Mouse (Mus musculus): ENCODE results near the gene Gdpd3. TPM values are rescaled to one million over a fixed set of nuclear protein-coding genes. Genes with fewer than 3 reads are reported as not detected.

The Gdpd3 gene
- polyA plus RNA-seq, 1 experiment from 2014 or later, result 13.9 TPM

DNA sequence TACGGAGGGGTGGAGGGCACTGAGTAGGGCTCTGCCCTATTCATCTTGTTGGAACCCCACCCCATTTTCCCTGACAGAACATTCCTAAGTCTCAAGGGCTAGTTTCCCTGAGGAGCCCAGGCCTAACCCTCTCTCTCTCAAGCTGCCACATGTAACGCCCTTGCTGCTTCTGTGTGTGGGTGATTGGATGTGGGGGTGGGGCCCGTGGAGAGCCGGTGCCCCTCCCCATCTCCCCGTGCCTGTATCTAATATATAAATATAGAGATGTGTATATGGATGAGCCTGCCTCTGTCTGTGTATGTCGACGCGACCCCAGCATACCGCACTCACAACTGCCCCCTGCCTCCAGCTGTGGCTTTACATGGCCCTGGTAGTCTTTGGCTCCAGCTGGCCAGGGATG is 594 bp upstream of the Gdpd3 start:
- Histone ChIP-seq H3K27me3 (replicated peaks; ENCODE audit: control insufficient read depth, insufficient read depth, low read length) (no peaks in the 10 kb centered on the region), H3K9ac (ENCODE audit: low read depth, low read length) (no peak overlapping the region), H3K36me3 (ENCODE audit: control insufficient read depth, insufficient read depth) (peaks cover 87% of the 10 kb centered on the region), H3K4me2 (replicated peaks; ENCODE audit: low read depth) (no peak overlapping the region), H3K9me3 (ENCODE audit: control insufficient read depth) (no peaks in the 10 kb centered on the region), H3K4me3 (ENCODE audit: low read depth, low read length) (no peak overlapping the region), H3K27ac (ENCODE audit: low read depth, low read length) (no peak overlapping the region), H3K4me1 (replicated peaks; ENCODE audit: control insufficient read depth, insufficient read depth, low read length) (peaks cover 14% of the 10 kb centered on the region; the same call in 1 of the 2 replicates)
- no peak for TF ChIP-seq CTCF (IDR thresholded peaks at IDR 0.05; ENCODE audit: low read depth)
- WGBS, result 80% methylated on average over 9 of the region's 9 CpGs
- no peak for ATAC-seq

GRCm38 (mm10) chr7:126767001-126767400 is 867 bp downstream of the Gdpd3 start:
- 0 out of 2 replicates have a peak, but pooled peaks cover 6% of the 10 kb centered on the region for H3K4me1 ChIP-seq (replicated peaks; ENCODE audit: control insufficient read depth, insufficient read depth, low read length)
- H3K36me3 ChIP-seq (ENCODE audit: control insufficient read depth, insufficient read depth), result peaks cover 94% of the 10 kb centered on the region
- no peak overlapping the region for H3K27ac ChIP-seq (ENCODE audit: low read depth, low read length)
- ATAC-seq, result no peak
- no peak overlapping the region for H3K4me3 ChIP-seq (ENCODE audit: low read depth, low read length)
- TF ChIP-seq CTCF (IDR thresholded peaks at IDR 0.05; ENCODE audit: low read depth), result no peak
- no peaks in the 10 kb centered on the region for H3K9me3 ChIP-seq (ENCODE audit: control insufficient read depth)
- no peak overlapping the region for H3K9ac ChIP-seq (ENCODE audit: low read depth, low read length)
- no peak overlapping the region for H3K4me2 ChIP-seq (replicated peaks; ENCODE audit: low read depth)
- WGBS, result 85% methylated on average over 8 of the region's 8 CpGs
- no peaks in the 10 kb centered on the region for H3K27me3 ChIP-seq (replicated peaks; ENCODE audit: control insufficient read depth, insufficient read depth, low read length)

GRCm38 (mm10) chr7:126770784-126771183 is 4.7 kb downstream of the Gdpd3 start:
- WGBS, result 83% methylated on average over 12 of the region's 12 CpGs
- no peaks in the 10 kb centered on the region for H3K4me1 ChIP-seq (replicated peaks; ENCODE audit: control insufficient read depth, insufficient read depth, low read length)
- H3K9me3 ChIP-seq (ENCODE audit: control insufficient read depth), result no peaks in the 10 kb centered on the region
- ATAC-seq, result no peak
- no peak overlapping the region for H3K27ac ChIP-seq (ENCODE audit: low read depth, low read length)
- no peak overlapping the region for H3K4me2 ChIP-seq (replicated peaks; ENCODE audit: low read depth)
- H3K4me3 ChIP-seq (ENCODE audit: low read depth, low read length), result no peak overlapping the region
- H3K36me3 ChIP-seq (ENCODE audit: control insufficient read depth, insufficient read depth), result peaks cover 73% of the 10 kb centered on the region
- no peak for TF ChIP-seq CTCF (IDR thresholded peaks at IDR 0.05; ENCODE audit: low read depth)
- H3K27me3 ChIP-seq (replicated peaks; ENCODE audit: control insufficient read depth, insufficient read depth, low read length), result no peaks in the 10 kb centered on the region
- H3K9ac ChIP-seq (ENCODE audit: low read depth, low read length), result no peak overlapping the region

- Histone ChIP-seq H3K4me2 (replicated peaks; ENCODE audit: low read depth) (no peak overlapping the region), H3K9ac (ENCODE audit: low read depth, low read length) (no peak overlapping the region), H3K36me3 (ENCODE audit: control insufficient read depth, insufficient read depth) (peaks cover 48% of the 10 kb centered on the region), H3K27ac (ENCODE audit: low read depth, low read length) (no peak overlapping the region), H3K9me3 (ENCODE audit: control insufficient read depth) (no peaks in the 10 kb centered on the region), H3K4me3 (ENCODE audit: low read depth, low read length) (no peak overlapping the region), H3K27me3 (replicated peaks; ENCODE audit: control insufficient read depth, insufficient read depth, low read length) (no peaks in the 10 kb centered on the region), H3K4me1 (replicated peaks; ENCODE audit: control insufficient read depth, insufficient read depth, low read length) (no peaks in the 10 kb centered on the region; the same call in 1 of the 2 replicates)
- TF ChIP-seq CTCF (IDR thresholded peaks at IDR 0.05; ENCODE audit: low read depth), result no peak
- WGBS, result 79% methylated on average over 2 of the region's 2 CpGs
- ATAC-seq, result no peak
Measured at GRCm38 (mm10) chr7:126773351-126773750, 7.2 kb downstream of the Gdpd3 start.

- Histone ChIP-seq H3K4me3 (ENCODE audit: low read depth, low read length) (no peak overlapping the region), H3K4me1 (replicated peaks; ENCODE audit: control insufficient read depth, insufficient read depth, low read length) (no peaks in the 10 kb centered on the region; the same call in 1 of the 2 replicates), H3K9me3 (ENCODE audit: control insufficient read depth) (no peaks in the 10 kb centered on the region), H3K36me3 (ENCODE audit: control insufficient read depth, insufficient read depth) (peaks cover 36% of the 10 kb centered on the region), H3K27ac (ENCODE audit: low read depth, low read length) (peak overlapping the region; percentile 50), H3K27me3 (replicated peaks; ENCODE audit: control insufficient read depth, insufficient read depth, low read length) (no peaks in the 10 kb centered on the region), H3K4me2 (replicated peaks; ENCODE audit: low read depth) (no peak overlapping the region), H3K9ac (ENCODE audit: low read depth, low read length) (no peak overlapping the region)
- ATAC-seq, result no peak
- WGBS, result 63% methylated on average over 2 of the region's 2 CpGs
- TF ChIP-seq CTCF (IDR thresholded peaks at IDR 0.05; ENCODE audit: low read depth), result no peak
Measured at GRCm38 (mm10) chr7:126774463-126774862, 8.3 kb downstream of the Gdpd3 start.

DNA sequence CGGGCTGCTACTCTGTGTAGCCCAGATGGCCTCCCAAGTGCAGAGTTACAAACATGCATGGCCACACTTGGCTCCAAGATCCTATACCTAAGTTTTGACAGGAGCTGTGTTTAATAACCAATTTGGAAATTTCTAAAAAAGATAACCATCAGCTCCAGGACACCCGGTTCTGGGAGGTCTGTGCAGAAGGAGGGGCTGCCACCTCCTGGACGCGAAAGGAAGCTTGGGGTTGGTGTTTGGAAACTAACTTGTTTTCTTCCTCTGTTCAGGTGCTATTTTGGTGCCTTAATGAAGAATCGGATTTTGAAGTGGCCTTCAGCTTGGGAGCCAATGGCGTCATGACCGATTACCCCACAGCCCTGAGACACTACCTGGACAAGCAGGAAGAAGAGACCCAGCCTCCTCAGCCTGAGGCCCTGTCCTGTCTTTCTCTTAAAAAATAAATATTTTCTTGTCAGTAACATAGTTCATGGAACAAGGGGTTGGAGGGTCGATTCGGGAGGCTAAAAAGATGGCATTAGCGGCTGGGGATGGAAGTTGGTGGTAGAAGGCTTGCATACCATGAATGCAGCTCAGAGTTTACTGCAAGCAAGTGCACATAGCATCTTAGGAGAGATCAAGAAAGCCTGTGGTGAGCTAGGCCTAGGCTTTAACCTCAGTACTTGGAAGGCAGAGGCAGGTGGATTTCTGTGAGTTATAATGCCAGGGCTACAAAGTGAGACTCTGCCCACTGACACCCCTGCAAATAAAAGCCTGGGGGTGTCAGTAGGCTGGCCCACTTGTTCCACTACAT is 9.2 kb downstream of the Gdpd3 start:
- Histone ChIP-seq H3K36me3 (ENCODE audit: control insufficient read depth, insufficient read depth) (peaks cover 27% of the 10 kb centered on the region), H3K27me3 (replicated peaks; ENCODE audit: control insufficient read depth, insufficient read depth, low read length) (no peaks in the 10 kb centered on the region), H3K9me3 (ENCODE audit: control insufficient read depth) (no peaks in the 10 kb centered on the region), H3K9ac (ENCODE audit: low read depth, low read length) (no peak overlapping the region), H3K4me2 (replicated peaks; ENCODE audit: low read depth) (0 out of 2 replicates have a peak overlapping the region, but pooled peaks have one; percentile 99), H3K4me1 (replicated peaks; ENCODE audit: control insufficient read depth, insufficient read depth, low read length) (no peaks in the 10 kb centered on the region; the same call in 1 of the 2 replicates), H3K4me3 (ENCODE audit: low read depth, low read length) (no peak overlapping the region), H3K27ac (ENCODE audit: low read depth, low read length) (0 out of 2 replicates have a peak overlapping the region, but pooled peaks have one; percentile 29)
- TF ChIP-seq CTCF (IDR thresholded peaks at IDR 0.05; ENCODE audit: low read depth), result peak; percentile 55
- ATAC-seq, result no peak
- 78% methylated on average over 10 of the region's 10 CpGs for WGBS
